Mouse (Mus musculus) B cell, adult 67 days (primary cell): Measurements from ENCODE around the gene Cnnm4. TPM values are rescaled to one million over a fixed set of nuclear protein-coding genes. Genes with fewer than 3 reads are reported as not detected.

Source experiments
- total RNA-seq, 2 experiments: library from RNA; stranded (reverse); gene quantifications; 4 replicates each; pipeline ENCODE4 v1.2.4; 2023

Gene Cnnm4
- 10 to 100 TPM; 24.6 to 24.7 TPM for total RNA-seq

DNA sequence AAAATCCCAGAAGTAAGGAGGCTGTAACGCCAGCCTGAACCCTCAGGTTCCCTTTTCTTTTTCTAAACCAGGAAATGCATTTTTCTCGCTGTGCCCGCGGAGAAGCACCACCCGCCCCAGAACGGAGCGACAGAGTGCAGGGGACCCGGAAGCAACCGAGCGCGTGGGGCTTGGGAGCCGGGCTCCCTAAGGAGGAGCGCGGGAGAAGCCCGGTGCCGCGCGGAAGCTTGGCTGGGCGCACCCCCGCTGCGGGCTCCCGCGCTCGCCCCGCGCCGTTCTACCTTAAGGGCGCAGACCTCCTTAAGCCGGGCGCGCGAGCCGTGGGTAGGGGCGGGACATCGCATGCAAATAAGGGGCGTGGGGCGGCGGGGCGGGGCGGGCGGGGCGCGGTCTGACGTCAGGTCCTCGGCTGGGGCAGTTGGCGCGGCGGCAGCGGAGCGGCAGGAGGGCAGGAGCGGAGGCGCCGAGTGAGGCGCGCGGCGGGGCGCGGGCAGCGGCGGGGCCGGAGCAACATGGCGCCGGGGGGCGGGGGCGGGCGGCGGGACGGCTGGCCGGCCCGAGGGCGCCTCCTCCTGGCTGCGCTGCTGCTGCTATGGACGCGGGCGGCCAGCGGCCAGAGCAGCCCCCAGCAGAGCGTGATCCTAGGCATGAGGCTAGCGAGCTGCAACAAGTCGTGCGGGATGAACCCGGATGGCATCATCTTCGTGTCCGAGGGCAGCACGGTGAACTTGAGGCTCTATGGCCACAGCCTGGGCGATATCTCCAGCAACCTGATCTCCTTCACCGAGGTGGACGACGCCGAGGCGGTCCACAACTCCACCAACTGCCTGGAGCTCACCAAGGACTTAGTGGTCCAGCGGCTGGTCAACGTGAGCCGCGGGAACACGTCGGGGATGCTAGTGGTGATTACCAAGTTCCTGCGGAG is at the start of gene Cnnm4:
Gene Cnnm4 (plus strand): TSS at position 440 of the 925 bp plus-strand sequence.

DNA sequence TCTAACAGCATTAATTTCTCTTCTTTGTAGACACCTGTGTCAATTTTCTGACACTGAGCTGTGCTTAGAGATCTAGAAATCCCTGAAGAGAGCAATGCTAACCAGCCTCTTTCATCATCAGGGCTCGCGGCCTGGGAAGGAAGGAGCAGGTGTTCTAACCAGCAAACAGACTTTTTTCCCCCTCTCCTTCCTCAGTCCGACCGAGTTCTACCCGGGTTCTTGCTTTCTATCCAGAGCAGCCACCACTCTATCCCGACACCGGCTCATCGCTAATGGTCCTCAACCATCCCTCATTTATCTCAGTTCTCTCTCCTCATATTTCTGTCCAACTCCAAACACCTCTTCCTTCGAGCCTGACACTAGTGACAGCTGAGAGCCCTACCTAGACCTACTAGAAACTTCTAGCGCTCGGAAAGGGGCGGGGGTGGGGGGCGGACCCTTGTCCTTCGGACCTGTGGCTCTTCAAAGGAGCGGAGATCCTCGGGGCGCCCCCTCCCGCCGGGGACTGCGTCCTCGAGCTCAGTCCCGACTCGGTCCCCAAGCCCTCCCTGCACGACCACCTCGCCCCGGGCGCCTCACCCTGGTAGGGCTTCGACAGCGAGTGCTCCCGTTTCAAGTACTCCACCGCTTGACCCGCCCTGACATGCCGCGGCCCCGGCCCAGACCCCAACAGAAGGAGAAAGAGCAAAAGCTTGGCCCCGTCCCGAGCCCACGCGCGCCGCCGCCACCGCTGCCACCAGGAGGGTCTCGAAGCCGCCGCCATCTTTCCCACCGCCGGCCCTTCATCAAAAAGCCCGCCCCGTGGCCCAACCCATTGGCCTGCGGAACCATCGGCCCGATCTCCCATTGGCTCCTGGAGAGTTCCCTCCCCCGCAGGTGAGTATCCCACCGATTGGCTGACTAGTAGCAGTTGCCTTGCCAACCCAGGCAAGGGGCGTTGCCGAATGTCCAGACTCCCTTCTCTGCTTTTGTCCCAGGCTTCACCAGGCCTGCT is 26.7 kb upstream of the Cnnm4 start, which contains the start of gene Lman2l:
Gene Lman2l (minus strand): TSS at position 801 of the 994 bp plus-strand sequence.

GRCm38 (mm10) chr1:36511289-36512021 is 40.0 kb downstream of the Cnnm4 start, which contains the start of gene Cnnm3:
TSS of gene Cnnm3 (plus strand) at chr1:36511867.

DNA sequence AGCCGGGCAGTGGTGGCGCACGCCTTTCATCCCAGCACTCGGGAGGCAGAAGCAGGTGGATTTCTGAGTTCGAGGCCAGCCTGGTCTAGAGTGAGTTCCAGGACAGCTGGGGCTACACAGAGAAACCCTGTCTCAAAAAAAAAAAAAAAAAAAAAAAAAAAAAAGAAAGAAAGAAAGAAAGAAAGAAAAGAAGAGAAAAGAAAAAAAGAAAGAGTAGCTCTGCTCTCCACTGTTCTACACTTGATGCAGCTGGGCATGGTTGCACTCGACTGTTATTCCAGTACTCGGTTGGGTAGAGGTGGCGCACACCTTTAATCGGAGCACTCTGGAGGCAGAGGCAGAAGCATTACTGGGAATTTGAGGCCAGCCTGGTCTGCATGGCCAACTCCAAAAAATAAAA is 65.4 kb downstream of the Cnnm4 start, which contains the start of gene Ankrd23:
Gene Ankrd23 (minus strand): TSS at position 101 of the 400 bp plus-strand sequence.

DNA sequence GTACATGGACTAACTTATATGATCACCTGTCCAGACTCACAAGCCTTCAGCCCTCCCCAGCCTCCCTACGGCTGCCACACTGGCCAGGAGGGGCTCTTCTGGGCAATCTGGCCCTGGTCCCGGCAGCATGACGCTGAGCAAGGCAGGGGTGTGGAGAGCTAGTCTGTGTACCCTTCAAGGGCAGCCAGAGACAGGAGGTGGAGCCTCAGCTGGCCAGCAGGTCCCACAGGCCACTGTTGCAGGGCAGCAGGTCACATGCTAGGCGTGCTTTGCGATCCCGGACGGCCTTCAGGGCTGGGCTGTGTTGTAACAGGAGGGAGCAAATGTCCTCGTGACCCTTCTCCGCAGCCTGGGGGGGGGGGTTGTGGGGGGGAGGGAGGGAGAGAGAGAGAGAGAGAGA is 67.8 kb downstream of the Cnnm4 start, which contains the start of gene Gm42417:
Gene Gm42417 (minus strand): TSS at position 244 of the 400 bp plus-strand sequence.

DNA sequence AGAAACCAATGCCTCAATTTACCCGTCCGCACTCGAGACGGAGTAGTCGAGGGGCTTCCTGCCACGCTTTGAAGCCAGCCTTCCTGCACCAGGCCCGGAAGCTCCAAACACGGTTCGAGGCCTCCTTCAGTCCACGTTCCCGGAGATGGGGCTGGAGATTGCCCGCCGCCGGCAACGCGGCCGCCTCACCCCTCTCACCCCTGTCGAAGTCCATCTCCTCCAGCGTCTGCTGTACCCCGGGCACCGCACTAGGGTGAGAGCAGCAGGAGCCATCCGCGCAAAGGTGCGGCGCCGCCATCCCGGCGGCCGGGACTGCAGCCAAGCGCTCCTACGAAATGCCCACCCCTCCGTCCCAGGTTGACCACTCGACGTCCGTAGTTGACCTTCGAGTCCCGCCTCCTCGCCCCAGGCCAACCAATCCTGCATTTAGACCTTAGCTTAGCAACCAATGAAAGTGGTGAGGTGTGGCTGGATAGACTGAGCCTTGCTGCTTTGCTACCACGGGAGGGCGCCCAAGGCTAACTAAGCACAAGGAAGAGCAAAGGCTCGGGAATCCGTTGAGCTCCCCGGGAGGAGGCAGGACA is 75.6 kb downstream of the Cnnm4 start, which contains the start of gene Ankrd39:
Gene Ankrd39 (minus strand): TSS at position 558 of the 584 bp plus-strand sequence.

Other genes starting within 250 kb of the Cnnm4 start
- 100 to 1,000 TPM in 1 of 2 experiments, 10 to 100 TPM in 1; 89.3 to 108 TPM for gene Uggt1, start 226.9 kb upstream of the Cnnm4 start, total RNA-seq
- gene Neurl3, start 196.9 kb upstream of the Cnnm4 start, total RNA-seq: 100 to 1,000 TPM; 114 to 127 TPM
- gene Arid5a, start 163.9 kb upstream of the Cnnm4 start, total RNA-seq: 100 to 1,000 TPM; 138 to 170 TPM
- 10 to 100 TPM; 77.2 to 86.3 TPM for gene Kansl3, start 102.4 kb upstream of the Cnnm4 start, total RNA-seq
- not detected for gene Fer1l5, start 99.3 kb upstream of the Cnnm4 start, total RNA-seq
- 10 to 100 TPM; 29.5 to 43.4 TPM for gene Lman2l, start 26.3 kb upstream of the Cnnm4 start, total RNA-seq
- 10 to 100 TPM; 35.2 to 38.8 TPM for gene Cnnm3, start 40.2 kb downstream of the Cnnm4 start, total RNA-seq
- 10 to 100 TPM; 28.6 to 29.7 TPM for gene Ankrd23, start 65.3 kb downstream of the Cnnm4 start, total RNA-seq
- not detected for gene Gm42417, start 67.8 kb downstream of the Cnnm4 start, total RNA-seq
- gene Ankrd39, start 75.8 kb downstream of the Cnnm4 start, total RNA-seq: 10 to 100 TPM; 14.1 to 22.9 TPM
- gene Sema4c, start 86.7 kb downstream of the Cnnm4 start, total RNA-seq: not detected
- not detected for gene Fam178b, start 211.6 kb downstream of the Cnnm4 start, total RNA-seq
- gene Cox5b, start 219.8 kb downstream of the Cnnm4 start, total RNA-seq: 100 to 1,000 TPM; 206 to 224 TPM
- 1 to 10 TPM in 1 of 2 experiments, under 1 TPM in 1; 0.81 to 2.0 TPM for gene 4933424G06Rik, start 238.5 kb downstream of the Cnnm4 start, total RNA-seq
- 10 to 100 TPM; 83.0 to 99.2 TPM for gene Actr1b, start 242.8 kb downstream of the Cnnm4 start, total RNA-seq